Mouse (Mus musculus) ES-E14 (cell line): Measurements from ENCODE around the gene Fbp2.

ENCODE experiments used
- CHD2 ChIP-seq: IDR thresholded peaks from 2 replicates; pipeline ENCODE4 v1.6.1; 2014; ENCODE audit warnings: mild to moderate bottlenecking, low read depth, low read length, inconsistent platforms
- MAFK ChIP-seq: IDR thresholded peaks from 2 replicates; pipeline ENCODE4 v1.6.1; 2014; ENCODE audit warnings: mild to moderate bottlenecking, low read depth, low read length, inconsistent platforms; ENCODE audit not compliant: insufficient read depth
- ZC3H11A ChIP-seq: IDR thresholded peaks from 2 replicates; pipeline ENCODE4 v1.6.1; 2012; ENCODE audit warnings: low read depth, mild to moderate bottlenecking, inconsistent platforms, low read length, borderline replicate concordance
- ZNF384 ChIP-seq: IDR thresholded peaks from 2 replicates; pipeline ENCODE4 v1.6.1; 2012; ENCODE audit warnings: low read depth, low read length, inconsistent platforms

- no peak for TF ChIP-seq ZC3H11A
- no peak for TF ChIP-seq ZNF384
- TF ChIP-seq MAFK: no peak
- TF ChIP-seq CHD2: no peak
Observed at GRCm38 (mm10) chr13:62893044-62893842, 35.0 kb upstream of the Fbp2 start.
